Mouse (Mus musculus): Measurements from ENCODE around the gene Xrra1. TPM values are rescaled to one million over a fixed set of nuclear protein-coding genes. Genes with fewer than 3 reads are reported as not detected.

Gene Xrra1
- total RNA-seq, 2 experiments from 2014 or later = 0.77 to 1.6 TPM

DNA sequence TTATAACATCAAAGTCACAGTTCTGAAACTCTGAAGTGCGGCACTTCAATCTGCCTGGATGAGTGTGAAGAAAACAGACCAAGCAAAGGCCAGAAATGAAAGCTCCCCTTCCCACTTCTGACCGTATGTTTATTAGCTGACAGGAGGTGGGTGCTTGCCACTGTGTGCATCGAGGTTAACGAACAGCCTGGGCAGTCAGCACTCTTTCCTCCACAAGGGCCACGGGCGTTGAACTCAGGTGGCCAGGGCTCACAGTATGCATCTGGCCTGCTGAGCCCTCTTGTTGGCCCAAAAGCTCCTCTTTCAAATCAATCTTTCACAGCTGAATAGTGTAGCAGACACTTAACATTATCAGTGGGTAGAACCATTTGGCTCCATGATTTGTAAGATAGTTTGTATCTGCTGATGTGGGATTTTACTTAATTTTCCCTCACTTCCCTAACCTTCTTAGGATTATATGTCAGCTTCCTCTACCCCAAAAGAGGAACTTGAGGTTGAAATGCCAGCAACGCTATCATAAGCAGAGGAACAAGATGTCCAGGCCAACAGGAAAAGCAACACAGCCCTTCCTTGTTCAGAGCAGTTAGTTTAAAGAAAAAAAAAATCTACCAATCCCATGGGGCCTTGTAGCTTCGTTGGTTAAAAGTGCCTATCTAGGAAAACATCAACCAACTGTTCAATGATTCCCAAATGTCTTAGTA is 103.8 kb downstream of the Xrra1 start:
- Histone ChIP-seq H3K4me3 (no peak overlapping the region; the same call in 1 of the 2 replicates), H3K27ac (peak overlapping the region; percentile 94)
- intact Hi-C loops (cut with DNase I) = no loop called here
- TF ChIP-seq CTCF (IDR thresholded peaks at IDR 0.05) = no peak
- DNase-seq (ENCODE audit: extremely low spot score in 1 of 2, low spot score in 2 of 2) = peak in 1 of 2 experiments; percentile 7

DNA sequence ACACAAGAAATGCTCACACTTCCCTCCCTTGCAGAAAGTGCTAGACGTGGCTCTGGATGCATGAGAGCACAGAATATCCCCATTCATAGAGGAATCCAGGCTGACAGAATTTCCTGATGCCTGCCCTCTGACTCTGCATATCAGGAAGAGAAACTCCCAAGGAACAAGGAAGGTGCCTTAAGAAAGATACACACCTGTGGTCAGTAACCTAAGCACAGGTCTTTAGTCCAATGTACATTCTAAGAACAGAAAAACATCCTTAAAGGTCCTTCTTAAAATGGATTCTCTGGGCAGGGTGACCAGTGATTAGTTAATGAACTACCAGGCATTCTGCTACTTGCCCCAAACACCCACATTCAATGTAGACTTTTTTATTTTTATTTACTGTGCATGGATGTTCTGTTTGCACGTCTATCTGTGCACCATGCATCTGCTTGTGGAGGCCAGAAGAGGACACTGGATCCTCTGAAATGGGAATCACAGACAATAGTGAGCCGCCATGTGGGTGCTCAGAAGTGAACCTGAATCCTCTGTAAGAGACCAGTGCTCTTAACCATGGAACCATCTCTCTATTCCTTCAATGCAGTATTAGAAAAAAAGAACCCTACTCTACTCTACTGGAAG is 104.4 kb downstream of the Xrra1 start:
- DNase-seq (ENCODE audit: extremely low spot score in 1 of 2, low spot score in 2 of 2) = no peak
- intact Hi-C loops (cut with DNase I) = no loop called here
- Histone ChIP-seq H3K4me3 (peak overlapping the region; percentile 26; the same call in 1 of the 2 replicates), H3K27ac (peak overlapping the region; percentile 94)
- no peak for TF ChIP-seq CTCF (IDR thresholded peaks at IDR 0.05)

DNA sequence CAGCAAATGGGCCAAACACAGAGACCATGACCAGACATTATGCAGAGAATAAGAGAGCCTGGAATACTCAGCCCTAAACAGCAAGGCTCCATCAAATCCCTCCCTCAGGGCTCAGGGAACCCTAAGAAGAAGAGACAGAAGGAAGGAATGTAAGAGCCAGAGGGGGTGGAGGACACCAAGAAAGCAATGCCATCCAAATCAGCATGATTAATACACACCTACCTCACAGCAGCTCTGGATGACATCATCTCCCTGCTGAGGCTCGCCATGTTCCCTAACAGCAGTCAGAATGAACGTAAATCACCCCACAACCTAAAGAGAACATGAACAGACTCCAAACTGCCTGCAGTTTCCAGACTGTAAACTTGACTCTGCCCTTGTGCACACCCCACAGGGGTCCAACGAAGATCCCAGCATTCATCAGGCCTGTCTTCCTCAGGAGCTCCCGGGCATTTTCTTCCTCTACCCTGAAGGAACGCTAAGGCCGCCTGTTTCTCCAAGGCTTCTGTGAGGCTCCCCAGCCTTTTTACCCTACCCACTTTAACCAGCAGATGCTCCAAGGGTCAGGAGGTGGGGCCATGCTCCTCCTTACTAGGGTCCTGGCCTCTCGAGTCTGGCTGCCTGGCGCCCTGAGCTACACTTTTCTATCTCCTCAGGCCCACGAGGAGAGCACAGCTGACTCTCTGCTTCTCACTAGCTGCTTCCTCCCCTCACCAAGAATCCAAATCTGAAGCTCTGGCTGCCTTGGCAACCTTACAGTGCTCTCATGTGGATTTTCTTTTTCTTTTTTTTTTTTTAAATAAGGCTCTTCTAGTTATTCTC is 106.3 kb downstream of the Xrra1 start:
- TF ChIP-seq CTCF (IDR thresholded peaks at IDR 0.05) = no peak
- H3K4me3 ChIP-seq = peak overlapping the region; percentile 36
- peak; percentile 47 to 51 for DNase-seq (ENCODE audit: extremely low spot score in 1 of 2, low spot score in 2 of 2)
- intact Hi-C loops (cut with DNase I) = loop anchor here (1.0 to 2.0 kb wide), 2 partner anchors 12 to 18 kb away; no protein-coding TSS in a partner anchor
- peak overlapping the region; percentile 94 for H3K27ac ChIP-seq

DNA sequence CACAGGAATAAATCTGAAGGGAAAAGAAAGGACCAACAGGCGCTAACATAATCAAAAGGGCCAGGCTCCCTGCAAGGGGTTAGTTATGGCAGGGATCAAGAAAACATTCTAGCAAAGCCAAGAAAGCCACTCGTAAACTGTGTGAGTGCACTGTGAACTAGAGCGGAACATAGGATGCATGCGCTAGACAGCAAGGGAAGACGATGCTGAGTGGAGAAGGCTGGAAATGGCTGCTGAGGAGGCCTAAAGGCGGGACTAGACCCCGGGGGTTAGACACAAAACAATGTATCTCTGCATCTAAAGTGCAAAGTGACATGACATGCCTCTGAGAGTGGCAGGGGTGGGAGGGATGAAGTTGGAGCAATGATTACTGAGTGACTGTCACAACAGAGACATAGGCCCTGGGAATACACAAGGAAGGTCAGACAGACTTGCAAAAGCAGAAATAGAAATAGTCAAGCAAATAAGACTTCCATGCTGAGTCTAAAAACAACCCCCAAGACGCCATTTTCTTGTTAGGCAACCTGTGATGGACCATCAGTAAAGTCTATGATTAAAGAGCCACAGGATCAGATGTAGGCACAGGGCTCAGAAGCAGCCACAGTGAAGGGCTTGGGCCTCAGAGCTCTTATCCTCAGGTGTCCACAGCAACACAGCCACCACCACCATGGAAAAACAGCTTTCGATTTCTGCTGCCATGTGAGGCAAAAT is 107.2 kb downstream of the Xrra1 start:
- Histone ChIP-seq H3K4me3 (no peak overlapping the region), H3K27ac (peak overlapping the region; percentile 94)
- no peak for TF ChIP-seq CTCF (IDR thresholded peaks at IDR 0.05)
- intact Hi-C loops (cut with DNase I) = no loop called here
- no peak for DNase-seq (ENCODE audit: extremely low spot score in 1 of 2, low spot score in 2 of 2)

Other genes with a start within 250 kb of the Xrra1 start
- gene Tpbgl, start 232.0 kb upstream of the Xrra1 start, total RNA-seq (2021) = 1 to 10 TPM; 3.4 to 4.5 TPM
- gene Slco2b1, start 147.8 kb upstream of the Xrra1 start, total RNA-seq (2021) = 10 to 100 TPM; 12.3 to 12.9 TPM
- not detected for gene Olfr520, start 128.8 kb upstream of the Xrra1 start, total RNA-seq (2021)
- gene Olfr521, start 95.6 kb upstream of the Xrra1 start, total RNA-seq (2021) = not detected
- gene Neu3, start 30.7 kb upstream of the Xrra1 start, total RNA-seq (2021) = 1 to 10 TPM; 2.8 to 2.9 TPM
- 10 to 100 TPM; 86.4 to 90.6 TPM for gene Spcs2, start 4.3 kb downstream of the Xrra1 start, total RNA-seq (2021)
- 10 to 100 TPM; 49.4 to 51.3 TPM for gene Rnf169, start 121.3 kb downstream of the Xrra1 start, total RNA-seq (2021)
- under 1 TPM; 0.34 to 0.49 TPM for gene Chrdl2, start 147.1 kb downstream of the Xrra1 start, total RNA-seq (2021)